Mouse (Mus musculus) gastrocnemius, adult 2 months (tissue): ENCODE data around the gene Cuta. TPM values are rescaled to one million over a fixed set of nuclear protein-coding genes. Genes with fewer than 3 reads are reported as not detected.
"Not testable (repeated sequence)": the region's sequence is repeated elsewhere in the genome, so short reads cannot be mapped to it uniquely, and the experiment has no call there.

Experiments
- DNase-seq: peaks from one replicate; pipeline ENCODE4 v3.0.0; 2022
- H3K27ac ChIP-seq: fragments of 200-600 bp; 2 replicates; pipeline ENCODE4 v1.8.1; 2022; ENCODE audit warnings: mild to moderate bottlenecking
- H3K4me3 ChIP-seq: fragments of 200-600 bp; 2 replicates; pipeline ENCODE4 v1.8.1; 2022; ENCODE audit warnings: mild to moderate bottlenecking, moderate library complexity
- CTCF ChIP-seq: fragments of 200-600 bp; IDR thresholded peaks from 2 replicates; pipeline ENCODE4 v1.8.1; 2022; ENCODE audit warnings: antibody characterized with exemption, mild to moderate bottlenecking, moderate library complexity
- intact Hi-C: fragments of 180-260 bp; cut with DNase I; formaldehyde crosslinking; loops from one replicate; pipeline ENCODE4 v1.15.1; 2025
- long read RNA-seq, 2 experiments: library from polyadenylated mRNA; stranded (forward); transcript quantifications; one replicate each; pipeline ENCODE4 v2.0.0; 2021
- total RNA-seq, 2 experiments: library from RNA; stranded (reverse); gene quantifications; 2 replicates each; pipeline ENCODE4 v1.2.3; 2021

Cuta gene
- total RNA-seq = 100 to 1,000 TPM in 1 of 2 experiments, 10 to 100 TPM in 1; 93.8 to 104 TPM
- long read RNA-seq, experiment 1, transcript Cuta-202 (6 exons, 662 nt) = major isoform, 20 of 56 reads
- long read RNA-seq, experiment 1, transcript Cuta-201 (7 exons, 741 nt) = minor isoform, 19 of 56 reads
- long read RNA-seq, experiment 1, partial matches to known transcripts = 9 of 56 reads
- long read RNA-seq, experiment 1, other reads (novel, unspliced or antisense) = 5 of 56 reads
- long read RNA-seq, experiment 2, transcript Cuta-202 (6 exons, 662 nt) = minor isoform, 18 of 68 reads
- long read RNA-seq, experiment 2, transcript Cuta-201 (7 exons, 741 nt) = major isoform, 19 of 68 reads
- long read RNA-seq, experiment 2, partial matches to known transcripts = 17 of 68 reads
- long read RNA-seq, experiment 2, other reads (novel, unspliced or antisense) = 7 of 68 reads

DNA sequence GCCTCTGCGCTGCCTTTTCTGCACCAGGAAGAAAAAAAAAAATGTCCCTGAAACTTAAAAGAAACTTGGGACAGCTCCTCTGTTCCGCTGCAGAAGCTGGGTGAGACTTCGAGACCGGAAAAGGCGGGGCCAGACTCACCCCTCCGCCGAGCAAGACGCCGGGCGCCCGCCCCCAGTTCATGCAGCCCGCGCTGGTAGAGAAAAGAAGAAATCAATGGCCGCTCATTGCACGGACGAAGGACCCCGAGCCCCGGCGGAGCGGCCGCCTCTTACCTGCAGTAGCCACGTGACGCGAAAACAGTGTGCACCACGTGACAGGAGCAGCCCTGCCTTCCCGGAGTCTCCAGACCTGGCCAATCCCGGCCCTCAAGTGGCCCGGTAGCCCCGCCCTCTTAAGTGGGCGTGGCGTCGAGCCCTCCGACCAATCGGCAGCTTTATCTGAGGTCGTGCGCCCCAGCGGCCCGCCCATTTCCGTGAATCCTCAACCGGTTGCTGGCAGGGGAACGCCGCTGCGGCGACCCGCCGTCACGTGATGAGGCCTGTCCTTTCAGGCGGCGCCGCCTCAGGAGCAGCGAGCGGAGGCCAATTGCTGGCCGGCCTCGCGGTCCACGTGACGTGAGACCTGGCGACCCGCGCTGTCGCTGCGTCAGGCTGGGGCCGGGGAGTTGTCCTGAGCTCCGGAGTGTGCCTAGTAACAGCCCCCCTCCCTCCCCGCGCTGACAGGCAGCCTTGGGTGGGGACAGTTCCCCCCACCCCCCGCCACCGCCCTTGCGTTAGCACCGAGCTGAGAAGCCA lies at the start of gene Cuta:
Gene Cuta, minus strand, starts transcription at position 392 of the 795 bp plus-strand sequence.
- no peak for TF ChIP-seq CTCF
- peak within 1 kb of the TSS; percentile 97 for H3K27ac ChIP-seq
- intact Hi-C loops = no loop called here
- DNase-seq = peak; percentile 100
- peak within 1 kb of the TSS; percentile 88 for H3K4me3 ChIP-seq

- H3K4me3 ChIP-seq = no peak overlapping the region
- TF ChIP-seq CTCF = no peak
- intact Hi-C loops = no loop called here
- no peak for DNase-seq
- no peak overlapping the region for H3K27ac ChIP-seq
These were observed 46.3 kb upstream of the Cuta start for GRCm38 (mm10) chr17:26985503-26986179.

GRCm38 (mm10) chr17:26983382-26983781 lies 44.0 kb upstream of the Cuta start:
- no peak for TF ChIP-seq CTCF
- Histone ChIP-seq H3K27ac (no peak overlapping the region), H3K4me3 (no peak overlapping the region)
- intact Hi-C loops = no loop called here
- DNase-seq = no peak

DNA sequence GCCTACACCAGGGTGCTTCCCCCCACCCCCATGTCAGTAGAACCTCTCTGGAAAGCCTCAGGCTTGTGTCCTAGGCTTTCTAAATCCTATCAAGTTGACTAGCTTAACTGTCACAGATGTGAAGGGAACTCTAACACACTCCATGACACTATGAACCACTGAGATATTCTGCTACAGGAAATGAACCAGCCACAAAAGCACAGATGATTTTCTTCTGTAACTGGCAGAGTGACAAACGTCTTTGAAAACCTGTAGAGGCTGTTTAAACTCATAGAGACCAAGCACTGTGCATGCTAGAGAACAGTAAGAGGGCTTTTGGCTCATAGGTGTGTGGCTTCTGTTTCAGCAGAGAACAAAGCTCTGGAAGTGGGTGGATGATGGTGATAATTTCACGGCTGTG lies 41.7 kb upstream of the Cuta start:
- no peak for DNase-seq
- no peak for TF ChIP-seq CTCF
- no peak overlapping the region for H3K27ac ChIP-seq
- no peak overlapping the region for H3K4me3 ChIP-seq
- intact Hi-C loops = no loop called here

- no peak overlapping the region for H3K4me3 ChIP-seq
- intact Hi-C loops = no loop called here
- H3K27ac ChIP-seq = no peak overlapping the region
- TF ChIP-seq CTCF = no peak
- DNase-seq = no peak
These were observed 40.1 kb upstream of the Cuta start for GRCm38 (mm10) chr17:26979426-26979825.

- intact Hi-C loops, H3K27ac ChIP-seq: not testable (repeated sequence)
These were observed 38.0 kb upstream of the Cuta start for GRCm38 (mm10) chr17:26977354-26977753.

DNA sequence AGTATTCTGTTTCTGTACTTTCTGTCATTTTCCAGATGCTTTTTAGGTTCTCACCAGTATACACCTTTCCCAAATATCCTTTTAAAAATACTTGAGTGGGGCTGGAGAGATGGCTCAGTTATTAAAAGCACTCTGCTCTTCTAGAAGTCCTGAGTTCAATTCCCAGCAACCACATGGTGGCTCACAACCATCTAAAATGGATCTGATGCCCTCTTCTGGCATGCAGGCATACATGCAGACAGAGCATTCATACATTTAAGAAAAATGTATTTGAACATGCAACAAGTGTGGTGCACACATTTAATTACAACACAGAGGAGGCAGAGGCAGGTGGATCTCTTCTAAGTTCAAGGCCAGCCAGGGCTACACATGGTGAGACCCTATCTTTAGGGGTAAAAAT lies 36.0 kb upstream of the Cuta start:
- no peak overlapping the region for H3K4me3 ChIP-seq
- no peak overlapping the region for H3K27ac ChIP-seq
- TF ChIP-seq CTCF = peak; percentile 19; the same call in 1 of the 2 replicates
- intact Hi-C loops = no loop called here
- DNase-seq = no peak

More at GRCm38 (mm10) chr17:26977354-26977753, 38.0 kb upstream of the Cuta start:
- not testable (repeated sequence) for H3K4me3 ChIP-seq, DNase-seq

GRCm38 (mm10) chr17:26974547-26974946 lies 35.2 kb upstream of the Cuta start:
- no peak overlapping the region for H3K27ac ChIP-seq
- intact Hi-C loops = no loop called here
- no peak for TF ChIP-seq CTCF
- no peak for DNase-seq
- no peak overlapping the region; the same call in 1 of the 2 replicates for H3K4me3 ChIP-seq

- peak; percentile 98 for DNase-seq
- intact Hi-C loops = no loop called here
- Histone ChIP-seq H3K27ac (peak within 1 kb of the TSS; percentile 94), H3K4me3 (peak within 1 kb of the TSS; percentile 98)
- no peak for TF ChIP-seq CTCF
These were observed 33.6 kb upstream of the Cuta start, which contains the start of gene Zbtb9 for GRCm38 (mm10) chr17:26972703-26973574. Gene Zbtb9, plus strand, starts transcription at chr17:26973167.

- no peak for DNase-seq
- TF ChIP-seq CTCF = no peak
- intact Hi-C loops = no loop called here
- H3K27ac ChIP-seq = peak overlapping the region; percentile 94
- peak overlapping the region; percentile 98 for H3K4me3 ChIP-seq
These were observed 32.7 kb upstream of the Cuta start for GRCm38 (mm10) chr17:26972107-26972506.

GRCm38 (mm10) chr17:26971247-26971905 lies 32.0 kb upstream of the Cuta start:
- Histone ChIP-seq H3K27ac (no peak overlapping the region), H3K4me3 (no peak overlapping the region)
- intact Hi-C loops = no loop called here
- DNase-seq = no peak
- TF ChIP-seq CTCF = no peak
